38 mouse cellular contexts compared by ENCODE assay signal in the genomic region with DNA sequence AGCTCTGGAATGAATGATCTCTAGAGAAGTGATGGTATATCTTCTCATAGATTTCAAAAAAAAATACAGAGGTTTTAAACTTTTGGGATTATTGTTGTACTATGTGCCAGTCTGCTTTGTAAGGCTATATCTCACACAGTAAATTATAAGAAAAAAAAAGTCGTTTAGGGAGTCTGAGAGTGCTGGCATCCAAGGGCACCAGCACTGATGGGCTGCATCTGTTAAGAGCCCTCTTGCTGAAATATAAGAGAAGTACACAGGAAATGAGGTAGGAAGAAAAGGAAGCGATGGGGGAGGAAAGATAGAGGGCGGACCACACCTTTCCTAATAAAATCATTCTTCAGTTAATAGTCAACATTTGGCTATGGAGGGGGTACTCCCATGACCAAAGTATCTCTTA. TPM values are rescaled to one million over a fixed set of nuclear protein-coding genes. Genes with fewer than 3 reads are reported as not detected.
"Had no signal": no experiment of that assay in that cellular context is flagged by ENCODE, and none has a peak within 500 bp of the region (broad histone marks: within the 10 kb centered on the region; RNA-seq: fewer than 3 reads in every experiment).

No protein-coding gene starts in this region.

- H3K36me3 ChIP-seq: limb, embryonic 10.5 days; limb, embryonic 12.5 days; limb, embryonic 13.5 days; limb, embryonic 15.5 days; liver, embryonic 12.5 days; liver, embryonic 13.5 days; liver, embryonic 15.5 days; lung, embryonic 15.5 days; midbrain, embryonic 10.5 days; midbrain, embryonic 12.5 days; midbrain, embryonic 13.5 days; midbrain, embryonic 15.5 days had no signal

- DNase-seq: left cerebral cortex, postnatal 4 days; liver; liver, embryonic 13.5 days; liver, postnatal 0 days; lung, adult 18-20 months; lung, adult 2 months; lung, embryonic 14.5 days; lung, postnatal 10 days; lung, postnatal 14 days; lung, postnatal 36 days; lung, postnatal 4 days; midbrain, embryonic 14.5 days had no signal

- H3K4me2 ChIP-seq: limb, embryonic 12.5 days; limb, embryonic 13.5 days; limb, embryonic 15.5 days; liver, embryonic 11.5 days; liver, embryonic 12.5 days; liver, embryonic 13.5 days; liver, embryonic 15.5 days; lung, embryonic 14.5 days; lung, embryonic 15.5 days; midbrain, embryonic 11.5 days; midbrain, embryonic 12.5 days; midbrain, embryonic 13.5 days; midbrain, embryonic 15.5 days had no signal

- H3K9me3 ChIP-seq: limb, embryonic 10.5 days; limb, embryonic 12.5 days; limb, embryonic 13.5 days; limb, embryonic 15.5 days; liver, embryonic 12.5 days; liver, embryonic 13.5 days; liver, embryonic 15.5 days; lung, embryonic 15.5 days; megakaryocyte, embryonic 14.5 days; midbrain, embryonic 10.5 days; midbrain, embryonic 12.5 days; midbrain, embryonic 13.5 days; midbrain, embryonic 15.5 days had no signal

- H3K4me3 ChIP-seq: limb, embryonic 10.5 days; limb, embryonic 12.5 days; limb, embryonic 13.5 days; limb, embryonic 15.5 days; liver, embryonic 12.5 days; liver, embryonic 13.5 days; liver, embryonic 15.5 days; lung, embryonic 15.5 days; megakaryocyte, embryonic 14.5 days; midbrain, embryonic 10.5 days; midbrain, embryonic 12.5 days; midbrain, embryonic 13.5 days; midbrain, embryonic 15.5 days; myocyte had no signal

- H3K4me1 ChIP-seq: limb, embryonic 10.5 days; limb, embryonic 12.5 days; limb, embryonic 13.5 days; limb, embryonic 15.5 days; liver, embryonic 12.5 days; liver, embryonic 13.5 days; liver, embryonic 15.5 days; lung, embryonic 15.5 days; megakaryocyte, embryonic 14.5 days; midbrain, embryonic 10.5 days; midbrain, embryonic 12.5 days; midbrain, embryonic 13.5 days; midbrain, embryonic 15.5 days had no signal

- H3K9ac ChIP-seq: limb, embryonic 12.5 days; limb, embryonic 13.5 days; limb, embryonic 15.5 days; liver, embryonic 12.5 days; liver, embryonic 13.5 days; liver, embryonic 14.5 days; liver, embryonic 15.5 days; liver, postnatal 0 days; lung, embryonic 14.5 days; lung, embryonic 15.5 days; midbrain, embryonic 12.5 days; midbrain, embryonic 13.5 days; midbrain, embryonic 15.5 days had no signal

- H3K27ac ChIP-seq: limb, embryonic 10.5 days; limb, embryonic 12.5 days; limb, embryonic 13.5 days; limb, embryonic 15.5 days; liver, embryonic 12.5 days; liver, embryonic 13.5 days; liver, embryonic 14.5 days; liver, embryonic 15.5 days; lung, embryonic 15.5 days; macrophage; midbrain, embryonic 10.5 days; midbrain, embryonic 12.5 days; midbrain, embryonic 13.5 days; midbrain, embryonic 15.5 days had no signal

- H3K27me3 ChIP-seq: limb, embryonic 12.5 days; limb, embryonic 13.5 days; limb, embryonic 15.5 days; liver, embryonic 12.5 days; liver, embryonic 13.5 days; liver, embryonic 15.5 days; lung, embryonic 15.5 days; megakaryocyte, embryonic 14.5 days; midbrain, embryonic 12.5 days; midbrain, embryonic 13.5 days; midbrain, embryonic 15.5 days had no signal

RNA-seq across cellular contexts. Expression of gene Bcl2a1a, which starts 2.2 kb away (rescaled TPM):
- total RNA-seq: left cerebral cortex, postnatal 10 days; left cerebral cortex, postnatal 14 days; left cerebral cortex, postnatal 36 days; left cerebral cortex, postnatal 4 days; megakaryocyte-erythroid progenitor cell, adult 5-6 weeks; midbrain, postnatal 0 days had no signal
- polyA plus RNA-seq: limb, embryonic 10.5 days; limb, embryonic 11.5 days; limb, embryonic 12.5 days; limb, embryonic 13.5 days; liver, embryonic 11.5 days; liver, embryonic 16.5 days; midbrain, embryonic 10.5 days; midbrain, embryonic 11.5 days; midbrain, embryonic 12.5 days; midbrain, embryonic 13.5 days; midbrain, embryonic 14.5 days; midbrain, embryonic 15.5 days; midbrain, embryonic 16.5 days; midbrain, postnatal 0 days; myocyte; neural tube, embryonic 11.5 days had no signal
